Mouse (Mus musculus): ENCODE results near the gene Arrdc5. TPM values are rescaled to one million over a fixed set of nuclear protein-coding genes. Genes with fewer than 3 reads are reported as not detected.

Gene Arrdc5
- polyA plus RNA-seq (2016; fragmentation: Nextera tagmentation; extraction: Ambion mirVana): not detected in 2 replicates

GRCm38 (mm10) chr17:56300186-56300585, at the start of gene Arrdc5:
Arrdc5 (minus strand) TSS chr17:56300286.
- Histone ChIP-seq H3K27ac (no peak within 1 kb of the TSS), H3K4me3 (no peak within 1 kb of the TSS), H3K9me3 (no peaks in the 10 kb centered on the region), H3K4me1 (peaks cover 15% of the 10 kb centered on the region), H3K9ac (no peak within 1 kb of the TSS), H3K4me2 (replicated peaks) (no peak within 1 kb of the TSS), H3K27me3 (no peaks in the 10 kb centered on the region), H3K36me3 (no peaks in the 10 kb centered on the region)
- WGBS: 92% methylated on average over 9 of the region's 9 CpGs
- no peak for ATAC-seq (ENCODE audit: insufficient number of reproducible peaks, insufficient read depth, low FRiP score, low TSS enrichment)

GRCm38 (mm10) chr17:56348586-56348985, 48.5 kb upstream of the Arrdc5 start:
- H3K36me3 ChIP-seq: peaks cover 24% of the 10 kb centered on the region
- no peaks in the 10 kb centered on the region for H3K4me1 ChIP-seq
- H3K4me2 ChIP-seq (replicated peaks): no peak overlapping the region
- H3K9me3 ChIP-seq: no peaks in the 10 kb centered on the region
- no peak for ATAC-seq (ENCODE audit: insufficient number of reproducible peaks, insufficient read depth, low FRiP score, low TSS enrichment)
- H3K9ac ChIP-seq: no peak overlapping the region
- H3K27me3 ChIP-seq: no peaks in the 10 kb centered on the region
- no peak overlapping the region for H3K4me3 ChIP-seq
- no peak overlapping the region for H3K27ac ChIP-seq

- Histone ChIP-seq H3K4me2 (replicated peaks) (no peak overlapping the region), H3K27me3 (no peaks in the 10 kb centered on the region), H3K9ac (no peak overlapping the region), H3K9me3 (no peaks in the 10 kb centered on the region), H3K4me3 (no peak overlapping the region), H3K36me3 (peaks cover 19% of the 10 kb centered on the region), H3K27ac (no peak overlapping the region), H3K4me1 (no peaks in the 10 kb centered on the region)
- 74% methylated on average over 4 of the region's 4 CpGs for WGBS
- ATAC-seq (ENCODE audit: insufficient number of reproducible peaks, insufficient read depth, low FRiP score, low TSS enrichment): no peak
These were observed 48.0 kb upstream of the Arrdc5 start for GRCm38 (mm10) chr17:56348128-56348527.

GRCm38 (mm10) chr17:56345364-56345763, 45.3 kb upstream of the Arrdc5 start:
- WGBS: 59% methylated on average over 2 of the region's 2 CpGs
- no peak for ATAC-seq (ENCODE audit: insufficient number of reproducible peaks, insufficient read depth, low FRiP score, low TSS enrichment)
- H3K9ac ChIP-seq: no peak overlapping the region
- no peaks in the 10 kb centered on the region for H3K27me3 ChIP-seq
- H3K4me1 ChIP-seq: no peaks in the 10 kb centered on the region
- peaks cover 5% of the 10 kb centered on the region; the same call in 1 of the 2 replicates for H3K36me3 ChIP-seq
- H3K4me2 ChIP-seq (replicated peaks): no peak overlapping the region
- no peak overlapping the region for H3K4me3 ChIP-seq
- no peak overlapping the region for H3K27ac ChIP-seq
- no peaks in the 10 kb centered on the region for H3K9me3 ChIP-seq

GRCm38 (mm10) chr17:56343466-56343865, 43.4 kb upstream of the Arrdc5 start:
- H3K27me3 ChIP-seq: no peaks in the 10 kb centered on the region
- WGBS: 77% methylated on average over 3 of the region's 3 CpGs
- ATAC-seq (ENCODE audit: insufficient number of reproducible peaks, insufficient read depth, low FRiP score, low TSS enrichment): no peak
- H3K4me3 ChIP-seq: no peak overlapping the region
- H3K4me2 ChIP-seq (replicated peaks): no peak overlapping the region
- no peaks in the 10 kb centered on the region for H3K4me1 ChIP-seq
- H3K9ac ChIP-seq: no peak overlapping the region
- H3K9me3 ChIP-seq: no peaks in the 10 kb centered on the region
- H3K27ac ChIP-seq: no peak overlapping the region
- peaks cover 5% of the 10 kb centered on the region; the same call in 1 of the 2 replicates for H3K36me3 ChIP-seq

- Histone ChIP-seq H3K4me1 (no peaks in the 10 kb centered on the region), H3K27me3 (no peaks in the 10 kb centered on the region), H3K4me3 (no peak overlapping the region), H3K36me3 (peaks cover 5% of the 10 kb centered on the region; the same call in 1 of the 2 replicates), H3K9me3 (no peaks in the 10 kb centered on the region), H3K27ac (no peak overlapping the region), H3K4me2 (replicated peaks) (no peak overlapping the region), H3K9ac (no peak overlapping the region)
- no peak for ATAC-seq (ENCODE audit: insufficient number of reproducible peaks, insufficient read depth, low FRiP score, low TSS enrichment)
These were observed 40.6 kb upstream of the Arrdc5 start for GRCm38 (mm10) chr17:56340717-56341116.

GRCm38 (mm10) chr17:56338909-56339308, 38.8 kb upstream of the Arrdc5 start:
- H3K27me3 ChIP-seq: no peaks in the 10 kb centered on the region
- no peak overlapping the region for H3K9ac ChIP-seq
- no peak overlapping the region for H3K4me2 ChIP-seq (replicated peaks)
- no peaks in the 10 kb centered on the region for H3K9me3 ChIP-seq
- no peak for ATAC-seq (ENCODE audit: insufficient number of reproducible peaks, insufficient read depth, low FRiP score, low TSS enrichment)
- WGBS: 64% methylated on average over 4 of the region's 4 CpGs
- no peak overlapping the region for H3K4me3 ChIP-seq
- no peaks in the 10 kb centered on the region for H3K36me3 ChIP-seq
- no peak overlapping the region for H3K27ac ChIP-seq
- H3K4me1 ChIP-seq: no peaks in the 10 kb centered on the region

- WGBS: 92% methylated on average over 6 of the region's 6 CpGs
These were observed 37.7 kb upstream of the Arrdc5 start for GRCm38 (mm10) chr17:56337791-56338190.

GRCm38 (mm10) chr17:56337190-56337589, 37.1 kb upstream of the Arrdc5 start:
- H3K27me3 ChIP-seq: no peaks in the 10 kb centered on the region
- H3K36me3 ChIP-seq: no peaks in the 10 kb centered on the region
- no peak overlapping the region for H3K9ac ChIP-seq
- no peaks in the 10 kb centered on the region for H3K9me3 ChIP-seq
- no peaks in the 10 kb centered on the region for H3K4me1 ChIP-seq
- 76% methylated on average over 4 of the region's 4 CpGs for WGBS
- no peak overlapping the region for H3K4me3 ChIP-seq
- no peak for ATAC-seq (ENCODE audit: insufficient number of reproducible peaks, insufficient read depth, low FRiP score, low TSS enrichment)
- H3K27ac ChIP-seq: no peak overlapping the region
- H3K4me2 ChIP-seq (replicated peaks): no peak overlapping the region

More at GRCm38 (mm10) chr17:56337791-56338190, 37.7 kb upstream of the Arrdc5 start:
- no peaks in the 10 kb centered on the region for H3K27me3 ChIP-seq
- no peak for ATAC-seq (ENCODE audit: insufficient number of reproducible peaks, insufficient read depth, low FRiP score, low TSS enrichment)
- H3K27ac ChIP-seq: no peak overlapping the region
- H3K4me2 ChIP-seq (replicated peaks): no peak overlapping the region
- H3K9me3 ChIP-seq: no peaks in the 10 kb centered on the region
- no peaks in the 10 kb centered on the region for H3K36me3 ChIP-seq
- no peaks in the 10 kb centered on the region for H3K4me1 ChIP-seq
- H3K9ac ChIP-seq: no peak overlapping the region
- H3K4me3 ChIP-seq: no peak overlapping the region

GRCm38 (mm10) chr17:56332987-56333386, 32.9 kb upstream of the Arrdc5 start:
- Histone ChIP-seq H3K9ac (no peak overlapping the region), H3K4me1 (peaks cover 12% of the 10 kb centered on the region), H3K36me3 (no peaks in the 10 kb centered on the region), H3K4me3 (no peak overlapping the region), H3K9me3 (no peaks in the 10 kb centered on the region), H3K27ac (no peak overlapping the region), H3K27me3 (no peaks in the 10 kb centered on the region), H3K4me2 (replicated peaks) (no peak overlapping the region)
- no peak for ATAC-seq (ENCODE audit: insufficient number of reproducible peaks, insufficient read depth, low FRiP score, low TSS enrichment)
- WGBS: 43% methylated on average over 8 of the region's 8 CpGs

- H3K4me1 ChIP-seq: peaks cover 25% of the 10 kb centered on the region
- no peak for ATAC-seq (ENCODE audit: insufficient number of reproducible peaks, insufficient read depth, low FRiP score, low TSS enrichment)
- no peaks in the 10 kb centered on the region for H3K27me3 ChIP-seq
- no peak overlapping the region for H3K4me2 ChIP-seq (replicated peaks)
- H3K9ac ChIP-seq: no peak overlapping the region
- no peak overlapping the region for H3K27ac ChIP-seq
- H3K4me3 ChIP-seq: no peak overlapping the region
- no peaks in the 10 kb centered on the region for H3K36me3 ChIP-seq
- H3K9me3 ChIP-seq: no peaks in the 10 kb centered on the region
These were observed 31.2 kb upstream of the Arrdc5 start for GRCm38 (mm10) chr17:56331256-56331655.

GRCm38 (mm10) chr17:56330345-56330744, 30.3 kb upstream of the Arrdc5 start:
- WGBS: 71% methylated on average over 3 of the region's 3 CpGs
- no peak overlapping the region for H3K9ac ChIP-seq
- H3K4me1 ChIP-seq: peaks cover 25% of the 10 kb centered on the region
- ATAC-seq (ENCODE audit: insufficient number of reproducible peaks, insufficient read depth, low FRiP score, low TSS enrichment): no peak
- H3K9me3 ChIP-seq: no peaks in the 10 kb centered on the region
- H3K27ac ChIP-seq: no peak overlapping the region
- no peak overlapping the region for H3K4me2 ChIP-seq (replicated peaks)
- H3K36me3 ChIP-seq: no peaks in the 10 kb centered on the region
- no peak overlapping the region for H3K4me3 ChIP-seq
- no peaks in the 10 kb centered on the region for H3K27me3 ChIP-seq

GRCm38 (mm10) chr17:56329267-56329666, 29.2 kb upstream of the Arrdc5 start:
- Histone ChIP-seq H3K27ac (no peak overlapping the region), H3K27me3 (no peaks in the 10 kb centered on the region), H3K9ac (no peak overlapping the region), H3K4me1 (peaks cover 29% of the 10 kb centered on the region), H3K4me3 (no peak overlapping the region), H3K4me2 (replicated peaks) (no peak overlapping the region), H3K9me3 (no peaks in the 10 kb centered on the region), H3K36me3 (no peaks in the 10 kb centered on the region)
- no peak for ATAC-seq (ENCODE audit: insufficient number of reproducible peaks, insufficient read depth, low FRiP score, low TSS enrichment)
